Mouse (Mus musculus) cerebellum, adult 11-12 months (tissue): ENCODE measurements around the gene Arhgap1.
"Not testable (repeated sequence)": the region's sequence is repeated elsewhere in the genome, so short reads cannot be mapped to it uniquely, and the experiment has no call there.

Experiments used
- DNase-seq: peaks from one replicate; pipeline ENCODE4 v3.0.0; 2022

Gene Arhgap1

GRCm38 (mm10) chr2:91649553-91650359 is at the start of gene Arhgap1, which contains the start of gene Zfp408:
TSS of gene Arhgap1 (plus strand) at chr2:91649860.
TSS of gene Zfp408 (minus strand) at chr2:91649791.
- DNase-seq: peak; percentile 95

- DNase-seq: no peak
These were observed 49.2 kb upstream of the Arhgap1 start for GRCm38 (mm10) chr2:91600475-91600874.

DNA sequence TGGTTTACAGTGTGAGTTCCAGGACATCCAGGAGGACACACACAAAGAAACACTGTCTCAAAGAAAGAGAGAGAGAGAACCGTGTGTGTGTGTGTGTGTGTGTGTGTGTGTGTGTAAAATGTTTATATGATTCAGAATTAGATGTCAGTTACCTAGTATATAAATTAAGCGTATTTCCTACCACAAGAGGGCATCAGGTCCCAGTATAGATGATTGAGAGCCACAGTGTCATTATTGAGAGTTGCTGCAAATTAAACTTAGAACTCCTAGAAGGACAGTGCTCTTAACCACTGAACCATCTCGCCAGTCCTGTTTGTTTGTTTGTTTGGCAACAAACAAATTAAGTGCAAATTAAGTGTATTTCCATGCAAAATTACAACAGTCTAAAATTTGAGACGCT is 47.3 kb upstream of the Arhgap1 start:
- no peak for DNase-seq

DNA sequence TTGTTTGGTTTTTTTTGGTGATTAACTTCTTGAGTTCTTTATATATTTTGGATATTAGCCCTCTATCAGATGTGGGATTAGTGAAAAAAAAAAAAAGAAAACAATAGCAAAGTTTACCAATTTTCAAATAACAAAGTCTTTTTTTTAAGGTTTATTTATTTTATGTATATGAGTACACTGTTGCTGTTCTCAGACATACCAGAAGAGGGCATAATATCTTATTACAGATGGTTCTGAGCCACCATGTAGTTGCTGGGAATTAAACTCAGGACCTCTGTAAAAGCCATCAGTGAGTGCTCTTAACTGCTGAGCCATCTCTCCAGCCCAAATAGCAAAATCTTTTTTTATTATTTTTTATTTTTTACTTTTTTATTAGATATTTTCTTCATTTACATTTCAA is 40.3 kb upstream of the Arhgap1 start:
- not testable (repeated sequence) for DNase-seq

DNA sequence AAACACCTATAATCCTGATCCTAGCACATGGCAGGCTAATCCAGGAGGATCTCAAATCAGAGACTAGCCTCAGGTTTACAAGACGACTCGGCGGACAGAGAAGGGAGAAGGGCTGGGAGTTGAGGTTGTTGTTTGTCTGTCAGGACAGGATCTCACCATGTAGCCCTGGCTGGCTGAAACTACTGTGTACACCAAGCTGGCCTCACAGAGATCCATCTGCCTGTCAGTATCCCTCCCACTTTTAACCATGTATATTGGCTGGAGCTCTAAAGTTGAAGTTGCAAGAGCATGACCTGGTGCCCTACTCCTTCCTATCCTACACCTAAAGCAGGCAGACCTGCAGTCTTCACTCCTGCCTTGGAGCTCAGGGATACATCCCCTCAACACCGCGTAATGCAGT is 27.3 kb upstream of the Arhgap1 start:
- DNase-seq: no peak

DNA sequence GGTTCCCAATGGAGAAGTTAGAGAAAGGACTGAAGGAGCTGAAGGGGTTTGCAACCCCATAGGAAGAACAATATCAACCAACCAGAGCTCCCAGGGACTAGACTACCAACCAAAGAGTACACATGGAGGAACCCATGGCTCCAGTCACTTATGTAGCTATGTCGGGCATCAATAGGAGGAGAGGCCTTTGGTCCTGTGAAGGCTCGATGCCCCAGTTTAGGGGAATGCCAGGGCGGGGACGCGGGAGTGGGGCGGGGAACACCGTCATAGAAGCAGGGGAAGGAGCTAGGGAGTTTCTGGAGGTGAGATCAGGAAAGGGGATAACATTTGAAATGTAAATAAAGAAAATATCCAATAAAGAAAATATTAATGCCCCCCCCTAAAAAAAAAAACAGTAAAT is 26.3 kb upstream of the Arhgap1 start:
- not testable (repeated sequence) for DNase-seq

DNA sequence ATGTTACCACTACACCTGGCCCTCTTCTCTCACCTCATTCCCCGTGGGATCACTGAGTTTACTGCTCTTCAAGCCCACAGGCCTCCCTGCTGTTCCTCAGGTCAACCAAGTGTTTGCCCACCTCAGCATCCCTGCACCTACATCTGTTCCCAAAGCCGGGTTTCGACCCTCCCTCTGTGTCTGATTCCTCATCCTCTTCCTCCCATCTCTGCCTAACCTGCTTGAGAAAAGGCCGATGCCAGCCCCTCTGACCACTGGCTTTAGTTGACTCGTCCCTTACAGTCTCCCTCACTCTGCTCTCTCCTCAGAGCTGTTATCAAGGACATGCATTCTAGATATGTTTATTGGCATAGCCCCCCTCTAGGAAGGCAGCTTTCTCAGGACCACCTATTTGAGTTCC is 22.2 kb upstream of the Arhgap1 start:
- DNase-seq: no peak

- DNase-seq: no peak
These were observed 21.5 kb upstream of the Arhgap1 start for GRCm38 (mm10) chr2:91628171-91628570.

DNA sequence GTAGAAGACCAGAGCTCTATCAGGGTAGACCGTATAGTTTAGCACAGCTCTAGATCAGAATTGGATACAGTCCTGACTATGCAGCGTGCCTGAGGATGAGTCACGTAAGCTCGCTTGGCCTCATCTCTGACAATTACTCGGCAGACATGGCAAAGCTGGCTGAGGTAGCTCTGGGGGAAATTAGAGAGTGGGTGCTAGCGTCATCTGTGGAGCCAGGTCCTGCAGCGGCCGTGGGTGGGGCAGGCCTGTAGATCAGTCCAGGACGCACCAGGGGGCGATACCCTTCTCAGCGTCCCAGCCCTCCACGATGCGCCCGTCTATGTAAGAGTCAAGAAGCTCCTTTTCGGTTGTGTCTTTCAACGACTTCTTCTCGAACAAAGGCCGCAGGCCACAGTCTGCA is 20.0 kb upstream of the Arhgap1 start:
- DNase-seq: no peak

DNA sequence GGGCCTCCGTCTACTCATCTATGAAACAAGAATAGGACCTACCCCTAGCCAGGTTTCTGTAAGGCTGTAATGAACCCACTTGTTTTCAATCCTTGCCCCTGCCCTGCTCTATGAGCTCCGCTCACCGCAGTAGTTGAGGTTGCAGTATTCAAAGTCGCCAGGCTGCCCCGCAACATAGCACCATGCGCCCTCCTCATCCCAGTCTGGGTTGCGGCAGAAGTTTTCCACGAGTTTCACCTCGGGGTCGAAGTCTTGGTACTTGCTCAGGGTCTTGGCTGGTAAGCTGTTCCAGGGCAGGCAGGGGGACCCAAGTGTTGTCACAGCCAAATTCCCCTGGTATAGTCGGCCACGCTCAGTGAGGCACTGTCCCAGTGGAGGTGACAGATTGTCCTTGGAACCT is 19.3 kb upstream of the Arhgap1 start:
- no peak for DNase-seq

- DNase-seq: no peak
These were observed 17.8 kb upstream of the Arhgap1 start for GRCm38 (mm10) chr2:91631826-91632225.

- DNase-seq: no peak
These were observed 17.3 kb upstream of the Arhgap1 start for GRCm38 (mm10) chr2:91632316-91632715.

DNA sequence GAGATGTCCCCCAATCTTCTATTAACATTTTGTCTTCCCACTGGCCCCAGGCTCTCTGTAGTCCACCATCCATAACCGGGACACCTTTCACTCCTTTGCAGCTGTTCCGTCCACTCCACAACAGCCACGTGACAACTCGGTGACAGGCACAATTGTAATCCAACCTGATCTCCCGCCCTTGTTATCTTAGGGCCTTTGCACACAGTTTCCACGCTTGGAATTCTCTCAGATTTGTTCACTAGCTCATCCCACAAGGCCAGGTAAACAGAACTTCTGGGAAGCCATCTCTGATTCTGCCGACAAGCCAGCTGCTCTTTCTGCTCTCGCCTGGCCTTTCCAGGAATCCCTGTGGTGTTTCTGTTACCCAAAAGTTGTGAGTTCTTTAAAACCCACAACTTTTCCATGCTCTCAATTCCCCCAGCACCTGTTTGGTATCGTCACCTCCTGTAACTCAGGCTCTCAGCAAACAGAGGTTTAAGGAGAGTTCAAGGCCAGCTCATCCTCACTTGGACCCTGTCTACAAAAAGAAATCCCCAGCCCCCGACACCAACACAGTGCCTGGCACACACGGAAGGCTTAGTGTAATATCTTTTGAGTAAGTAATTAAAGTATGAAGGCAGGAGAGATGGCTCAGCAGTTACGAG is 16.2 kb upstream of the Arhgap1 start:
- DNase-seq: no peak

- peak; percentile 54 for DNase-seq
These were observed 14.8 kb upstream of the Arhgap1 start for GRCm38 (mm10) chr2:91634841-91635240.

GRCm38 (mm10) chr2:91635486-91635885 is 14.2 kb upstream of the Arhgap1 start:
- no peak for DNase-seq

- no peak for DNase-seq
These were observed 13.4 kb upstream of the Arhgap1 start, which contains the start of gene F2 for GRCm38 (mm10) chr2:91636229-91636628. TSS of gene F2 (minus strand) at chr2:91636414.

DNA sequence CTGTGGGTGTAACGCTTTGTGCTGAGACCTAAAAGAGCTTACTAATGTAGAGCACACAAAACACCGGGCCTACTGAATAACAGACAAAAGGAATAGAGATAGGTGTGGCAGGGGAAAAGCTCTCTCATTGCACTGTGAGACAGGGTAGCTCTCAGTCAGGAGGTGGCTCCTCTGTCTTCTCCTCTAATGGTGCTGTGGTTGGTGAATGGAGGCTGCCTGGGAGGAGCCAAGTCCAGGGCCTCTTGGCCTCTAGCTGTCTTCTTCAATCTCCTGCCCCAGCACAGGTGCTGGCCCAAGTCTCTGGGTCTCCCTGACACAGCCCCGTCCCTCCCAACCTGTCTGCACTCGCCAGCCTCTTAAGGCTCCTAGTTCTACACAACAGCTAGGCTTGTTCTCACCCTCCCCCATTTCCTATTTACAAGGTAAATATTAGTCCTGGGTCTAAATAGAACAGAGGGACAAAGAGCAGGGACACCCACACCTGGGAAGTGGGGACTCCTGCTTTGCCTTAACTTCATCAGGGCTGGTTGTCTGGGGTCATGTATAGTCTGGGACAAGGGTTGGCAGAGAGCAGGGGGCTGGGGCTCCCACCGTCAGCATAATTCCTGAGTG is 12.8 kb upstream of the Arhgap1 start:
- no peak for DNase-seq

DNA sequence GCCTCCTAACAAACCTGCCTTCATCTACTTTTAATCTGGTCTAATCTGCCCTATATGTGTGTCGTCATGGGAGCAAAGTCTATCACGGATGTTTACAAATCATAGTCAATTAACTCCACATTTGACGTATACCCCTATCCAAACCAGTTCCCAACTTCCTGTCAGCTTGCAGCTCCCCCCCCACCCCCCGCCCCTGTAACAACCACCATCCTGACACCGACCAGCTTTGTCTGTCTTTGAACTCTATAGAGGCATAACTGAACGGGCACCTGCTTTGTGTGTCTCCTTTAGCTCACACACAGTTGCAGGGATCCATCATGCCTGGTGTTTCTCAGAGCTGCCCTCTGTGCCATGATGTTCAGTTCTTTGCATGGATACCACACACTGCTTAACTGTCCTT is 10.7 kb upstream of the Arhgap1 start:
- DNase-seq: no peak

- DNase-seq: no peak
These were observed 6.7 kb upstream of the Arhgap1 start for GRCm38 (mm10) chr2:91642825-91643415.

- DNase-seq: no peak
These were observed 5.6 kb upstream of the Arhgap1 start for GRCm38 (mm10) chr2:91644021-91644420.

DNA sequence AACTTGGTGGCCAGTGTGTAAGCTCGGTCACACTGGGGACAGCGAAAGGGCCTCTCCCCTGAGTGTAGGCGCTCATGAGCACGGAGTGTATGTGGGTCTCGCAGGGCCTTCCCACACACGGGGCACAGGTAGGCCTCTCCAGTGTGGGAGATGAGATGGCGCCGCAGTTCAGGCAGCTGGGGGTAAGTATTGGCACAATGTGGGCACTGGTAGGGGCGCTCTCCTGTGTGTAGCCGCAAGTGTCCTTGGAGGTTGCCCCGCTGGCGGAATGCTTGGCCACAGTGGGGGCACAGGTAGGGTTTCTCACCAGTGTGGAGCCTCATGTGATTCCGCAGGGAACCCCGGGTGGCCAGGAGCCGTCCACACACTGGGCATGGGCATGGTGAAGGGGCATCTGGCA is 4.3 kb upstream of the Arhgap1 start:
- no peak for DNase-seq

- DNase-seq: no peak
These were observed 3.8 kb upstream of the Arhgap1 start for GRCm38 (mm10) chr2:91645811-91646210.

- DNase-seq: peak; percentile 40
These were observed 2.9 kb upstream of the Arhgap1 start for GRCm38 (mm10) chr2:91646733-91647132.

DNA sequence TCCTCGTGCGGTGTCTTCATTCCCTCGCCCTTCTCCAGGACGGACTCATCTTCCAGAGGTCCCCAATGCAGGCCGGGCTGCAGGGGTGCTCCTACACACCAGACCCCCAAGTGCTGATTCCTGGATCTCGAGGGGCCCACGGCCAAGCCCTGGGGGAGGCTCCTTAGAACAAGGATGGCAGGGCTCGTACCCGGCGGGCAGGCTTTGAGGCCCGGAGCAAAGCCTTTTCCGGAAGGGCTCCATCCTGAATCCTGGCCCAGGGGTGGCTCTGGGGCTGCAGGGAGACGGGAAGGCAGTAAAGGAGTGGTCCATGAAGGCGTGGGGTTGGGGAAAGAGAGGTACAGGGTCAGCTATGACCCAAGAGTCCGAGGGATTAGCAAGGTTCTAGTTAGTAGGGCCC is 508 bp upstream of the Arhgap1 start:
- peak; percentile 37 for DNase-seq
